Mouse (Mus musculus) G1E (cell line): ENCODE results near the gene Pafah2. TPM values are rescaled to one million over a fixed set of nuclear protein-coding genes. Genes with fewer than 3 reads are reported as not detected.

Experiments used
- ATAC-seq: 2 replicates; pipeline ENCODE4 v1.8.0; 2016; ENCODE audit warnings: mild to moderate bottlenecking; ENCODE audit not compliant: insufficient number of reproducible peaks, poor library complexity, low FRiP score, severe bottlenecking; ENCODE audit errors: extremely low read depth
- DNase-seq: peaks from one replicate; pipeline ENCODE4 v3.0.0; 2012; ENCODE audit warnings: low spot score
- H3K27me3 ChIP-seq: 2 replicates; pipeline ENCODE4 v1.6.1; 2012; ENCODE audit warnings: mild to moderate bottlenecking, low read length, inconsistent platforms; ENCODE audit not compliant: insufficient read depth
- H3K36me3 ChIP-seq: replicated peaks from 2 replicates; pipeline ENCODE3; 2012; ENCODE audit warnings: mild to moderate bottlenecking, inconsistent platforms
- H3K4me1 ChIP-seq: 2 replicates; pipeline ENCODE4 v1.6.1; 2012; ENCODE audit warnings: low read depth, low read length, inconsistent platforms, mixed read lengths; ENCODE audit not compliant: insufficient read depth
- H3K4me3 ChIP-seq: 2 replicates; pipeline ENCODE4 v1.5.1; 2012; ENCODE audit warnings: low read depth, mild to moderate bottlenecking, inconsistent platforms, low read length, moderate library complexity, mixed read lengths
- H3K9me3 ChIP-seq: replicated peaks from 2 replicates; pipeline ENCODE4 v1.6.1; 2012; ENCODE audit warnings: inconsistent platforms
- CTCF ChIP-seq: IDR thresholded peaks from 2 replicates; pipeline ENCODE4 v1.5.1; 2012; ENCODE audit warnings: low read depth, low read length, inconsistent platforms, mixed read lengths
- GATA1 ChIP-seq: IDR thresholded peaks from 2 replicates; pipeline ENCODE4 v1.6.1; 2012; ENCODE audit warnings: borderline replicate concordance, low read length, inconsistent platforms, mixed read lengths
- GATA2 ChIP-seq: IDR thresholded peaks from 2 replicates; pipeline ENCODE4 v1.6.1; 2012; ENCODE audit warnings: low read depth, low read length, inconsistent platforms, borderline replicate concordance
- POLR2AphosphoS5 ChIP-seq: IDR thresholded peaks from 2 replicates; pipeline ENCODE4 v1.6.1; 2012; ENCODE audit warnings: low read depth, low read length, inconsistent platforms; ENCODE audit not compliant: insufficient replicate concordance
- TAL1 ChIP-seq: conservative IDR thresholded peaks from 2 replicates; pipeline ENCODE4 v1.6.1; 2012; ENCODE audit warnings: low read depth, low read length, inconsistent platforms, mixed read lengths
- polyA plus RNA-seq: library from polyadenylated mRNA; stranded (reverse); fragments of >175 nt; gene quantifications from 2 replicates; pipeline ENCODE4 v1.2.3, GENCODE M21; 2012
- total RNA-seq, 2 experiments: library from RNA; stranded (forward) in 1 of 2; stranded (reverse) in 1 of 2; fragments of 200-1000 nt in 1 of 2; fragments of >200 nt in 1 of 2; fragmentation: Nextera tagmentation in 1 of 2; gene quantifications; 2 replicates each; pipeline ENCODE4 v1.2.3; 2014 to 2017

Pafah2 gene
- total and polyA plus RNA-seq, 3 experiments: 14.9 to 45.9 (median 15.1) TPM

- Histone ChIP-seq H3K36me3 (peaks cover 2% of the 10 kb centered on the region), H3K4me3 (no peak overlapping the region), H3K27me3 (peaks cover 22% of the 10 kb centered on the region), H3K9me3 (no peaks in the 10 kb centered on the region), H3K4me1 (peaks cover 45% of the 10 kb centered on the region)
- ATAC-seq (no peak), DNase-seq (no peak)
- no peak for TF ChIP-seq GATA2
- no peak for TF ChIP-seq POLR2AphosphoS5
- TF ChIP-seq GATA1: no peak
- TF ChIP-seq CTCF: no peak
- TF ChIP-seq TAL1: no peak
Measured at GRCm38 (mm10) chr4:134397732-134398131, 1.6 kb downstream of the Pafah2 start.

- no peak overlapping the region for H3K4me3 ChIP-seq
- H3K36me3 ChIP-seq: peaks cover 13% of the 10 kb centered on the region
- DNase-seq (no peak), ATAC-seq (no peak)
- peaks cover 39% of the 10 kb centered on the region for H3K27me3 ChIP-seq
- H3K4me1 ChIP-seq: peaks cover 54% of the 10 kb centered on the region
- no peaks in the 10 kb centered on the region for H3K9me3 ChIP-seq
- TF ChIP-seq POLR2AphosphoS5 (no peak), GATA1 (no peak), CTCF (no peak), TAL1 (no peak), GATA2 (no peak)
Measured at GRCm38 (mm10) chr4:134400206-134400605, 4.1 kb downstream of the Pafah2 start.

GRCm38 (mm10) chr4:134401181-134401661 is 5.1 kb downstream of the Pafah2 start:
- Histone ChIP-seq H3K27me3 (peaks cover 39% of the 10 kb centered on the region), H3K4me3 (peak overlapping the region; percentile 66), H3K9me3 (no peaks in the 10 kb centered on the region), H3K4me1 (peaks cover 46% of the 10 kb centered on the region), H3K36me3 (peaks cover 18% of the 10 kb centered on the region)
- DNase-seq: peak; percentile 84
- TF ChIP-seq CTCF: no peak
- no peak for TF ChIP-seq POLR2AphosphoS5
- no peak for TF ChIP-seq TAL1
- TF ChIP-seq GATA2: no peak
- TF ChIP-seq GATA1: no peak
- peak; percentile 62 for ATAC-seq

DNA sequence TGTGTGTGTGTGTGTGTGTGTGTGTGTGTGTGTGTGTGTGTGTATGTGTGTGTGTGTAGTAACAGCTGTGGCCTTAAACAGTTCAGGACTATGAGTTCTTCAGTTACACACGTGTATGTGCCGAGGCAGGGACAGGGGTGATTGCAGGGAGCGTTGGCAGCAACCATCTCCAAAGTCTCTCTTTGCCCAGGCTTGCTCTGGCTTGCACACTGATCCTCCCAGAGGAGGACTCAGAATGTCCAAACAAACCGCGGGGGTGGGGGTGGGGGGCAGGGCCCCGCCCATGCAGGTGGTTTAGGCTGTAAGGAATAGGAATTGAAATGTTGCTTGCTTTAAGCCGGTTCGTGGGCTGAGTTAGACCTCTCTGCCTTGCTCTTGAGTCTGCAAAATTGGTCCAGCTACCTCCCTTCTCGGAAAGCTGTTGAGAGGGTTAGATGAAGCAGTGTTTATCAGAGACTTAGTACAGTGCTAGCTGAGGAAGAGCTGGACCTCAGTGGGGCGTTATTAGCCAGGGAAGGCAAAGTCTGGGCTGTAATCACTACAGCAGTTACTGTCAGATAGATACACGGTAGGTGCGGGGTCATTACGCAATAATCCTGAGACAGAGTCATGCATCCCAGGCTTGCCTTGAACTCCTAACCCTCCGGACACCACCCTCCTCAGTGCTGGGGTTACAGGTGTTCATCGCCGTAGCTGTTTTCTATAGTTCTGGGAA is 5.9 kb downstream of the Pafah2 start:
- Histone ChIP-seq H3K4me3 (peak overlapping the region; percentile 66; the same call in 1 of the 2 replicates), H3K27me3 (peaks cover 36% of the 10 kb centered on the region)
- no peak for ATAC-seq

DNA sequence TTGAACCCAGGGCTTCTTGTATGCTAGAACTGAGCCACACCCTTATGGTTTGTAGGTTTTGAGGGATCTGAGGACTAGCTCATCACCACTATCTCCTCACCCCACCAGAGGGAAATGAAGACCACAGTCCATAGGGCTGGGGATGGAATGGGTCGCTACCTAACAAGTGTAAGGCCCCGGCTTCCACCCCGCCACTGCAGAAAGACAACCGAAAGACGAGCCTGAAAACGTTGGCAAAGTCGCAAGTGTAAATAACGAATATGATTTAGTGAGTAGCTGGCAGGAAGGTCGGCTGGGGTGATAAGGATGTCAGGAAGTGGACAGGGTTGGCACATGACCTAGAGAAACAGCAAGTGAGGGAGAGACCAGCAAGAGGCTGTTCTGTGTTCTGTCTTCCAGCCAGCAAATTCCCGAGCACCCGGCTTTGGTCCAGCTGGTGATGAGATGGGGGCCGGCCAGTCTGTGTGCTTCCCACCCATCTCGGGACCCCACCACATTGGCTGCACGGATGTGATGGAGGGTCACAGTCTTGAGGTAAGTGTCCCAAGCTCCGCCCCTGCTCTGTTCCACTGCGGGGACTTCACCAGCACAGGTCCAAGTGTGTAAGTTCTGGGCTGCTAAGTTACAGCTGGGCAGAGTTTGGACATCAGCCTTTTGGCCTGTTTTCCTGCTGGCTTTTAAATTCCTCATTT is 6.6 kb downstream of the Pafah2 start:
- H3K36me3 ChIP-seq: peaks cover 30% of the 10 kb centered on the region
- peak overlapping the region; percentile 61; the same call in 1 of the 2 replicates for H3K4me3 ChIP-seq
- ATAC-seq (0 out of 2 replicates have a peak, but pooled peaks have one; percentile 7), DNase-seq (peak; percentile 45)
- peaks cover 35% of the 10 kb centered on the region for H3K27me3 ChIP-seq
- no peak for TF ChIP-seq GATA2
- no peak for TF ChIP-seq GATA1
- TF ChIP-seq TAL1: peak; percentile 33; the same call in 1 of the 2 replicates
- peaks cover 38% of the 10 kb centered on the region for H3K4me1 ChIP-seq
- no peaks in the 10 kb centered on the region for H3K9me3 ChIP-seq

More for the DNA sequence above, 5.9 kb downstream of the Pafah2 start:
- H3K9me3 ChIP-seq: no peaks in the 10 kb centered on the region
- H3K36me3 ChIP-seq: peaks cover 23% of the 10 kb centered on the region
- peaks cover 40% of the 10 kb centered on the region for H3K4me1 ChIP-seq
- DNase-seq: peak; percentile 26
- no peak for TF ChIP-seq CTCF
- TF ChIP-seq TAL1: no peak
- no peak for TF ChIP-seq POLR2AphosphoS5

DNA sequence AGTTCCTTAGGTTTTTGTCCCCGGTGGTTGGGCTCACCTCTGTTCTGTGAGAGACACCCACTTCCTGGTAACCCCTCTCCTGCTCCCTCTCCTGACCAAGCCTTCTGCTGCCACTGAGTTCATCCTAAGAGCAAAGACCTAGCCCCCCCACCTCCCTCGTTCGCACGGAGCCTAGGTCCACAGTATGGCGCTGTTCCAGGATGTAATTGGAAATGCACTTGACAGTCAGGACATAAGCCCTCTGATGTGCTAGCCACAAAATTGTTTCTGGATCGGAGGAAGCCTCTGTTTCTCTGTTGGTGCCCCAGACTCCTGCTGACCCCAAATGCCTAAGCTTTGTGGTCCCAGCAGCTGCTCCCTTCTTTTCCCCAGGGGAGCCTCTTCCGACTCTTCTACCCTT is 7.6 kb downstream of the Pafah2 start:
- TF ChIP-seq POLR2AphosphoS5 (no peak), TAL1 (no peak), CTCF (no peak), GATA2 (no peak), GATA1 (no peak)
- no peak for ATAC-seq
- DNase-seq: no peak
- no peak overlapping the region for H3K4me3 ChIP-seq
- H3K4me1 ChIP-seq: peaks cover 38% of the 10 kb centered on the region
- no peaks in the 10 kb centered on the region for H3K9me3 ChIP-seq
- peaks cover 39% of the 10 kb centered on the region for H3K27me3 ChIP-seq
- H3K36me3 ChIP-seq: peaks cover 38% of the 10 kb centered on the region
